33 mouse cellular contexts compared by ENCODE assay signal in the genomic region with DNA sequence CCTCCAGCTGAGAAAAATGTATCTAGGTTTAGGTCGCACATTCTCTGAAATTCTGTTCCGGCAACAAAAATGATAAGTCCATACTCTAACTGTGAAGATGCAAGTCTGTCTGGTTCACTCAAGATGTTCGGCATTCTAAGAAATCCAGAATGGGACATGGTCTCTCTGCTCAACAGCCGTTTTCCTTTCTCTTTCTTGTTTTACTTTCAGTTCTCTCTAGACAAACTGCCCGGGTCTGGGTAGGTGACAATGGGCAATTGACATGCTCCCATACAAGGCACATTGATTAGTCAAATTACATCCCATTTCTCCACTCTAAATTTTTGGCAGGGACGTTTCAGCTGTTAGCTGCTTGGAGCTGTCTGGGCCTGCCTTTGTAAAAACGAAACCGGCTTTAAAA. TPM values are rescaled to one million over a fixed set of nuclear protein-coding genes. Genes with fewer than 3 reads are reported as not detected.
DNase-seq lines count a peak whose midpoint lies in the region; ATAC-seq lines count a peak whose summit lies in the region.
"Had no signal": no experiment of that assay in that cellular context is flagged by ENCODE, and none has a peak within 500 bp of the region (broad histone marks: within the 10 kb centered on the region; RNA-seq: fewer than 3 reads in every experiment).

No protein-coding gene starts in this region.

- H3K4me1 ChIP-seq in megakaryocyte, embryonic 14.5 days, result peaks cover 36% of the 10 kb centered on the region

- H3K27ac ChIP-seq in macrophage, result no peak overlapping the region
- H3K27ac ChIP-seq: embryonic facial prominence, embryonic 13.5 days; forebrain, embryonic 10.5 days; forebrain, embryonic 15.5 days; gastrocnemius, adult 2 months; heart, adult 2 months; hindbrain, embryonic 10.5 days; hindbrain, embryonic 15.5 days; kidney, postnatal 0 days; liver, embryonic 12.5 days; midbrain, embryonic 15.5 days; neural tube, embryonic 12.5 days; stomach, postnatal 0 days had no signal

- no peaks in the 10 kb centered on the region for H3K27me3 ChIP-seq in megakaryocyte, embryonic 14.5 days (replicated peaks)
- H3K27me3 ChIP-seq: embryonic facial prominence, embryonic 13.5 days; forebrain, embryonic 15.5 days; hindbrain, embryonic 15.5 days; liver, embryonic 12.5 days; midbrain, embryonic 15.5 days; neural tube, embryonic 12.5 days had no signal

- H3K4me3 ChIP-seq in megakaryocyte, embryonic 14.5 days (replicated peaks), result peak overlapping the region; percentile 67
- H3K4me3 ChIP-seq in macrophage (ENCODE audit: inconsistent target), result peak overlapping the region; percentile 5; the same call in 1 of the 2 replicates
- H3K4me3 ChIP-seq: embryonic facial prominence, embryonic 13.5 days; forebrain, embryonic 10.5 days; forebrain, embryonic 15.5 days; gastrocnemius, adult 2 months; heart, adult 2 months; hindbrain, embryonic 10.5 days; hindbrain, embryonic 15.5 days; liver, embryonic 12.5 days; midbrain, embryonic 15.5 days; neural tube, embryonic 12.5 days had no signal

- no peak for ATAC-seq in megakaryocyte, adult 5-6 weeks (ENCODE audit: poor library complexity, severe bottlenecking)
- ATAC-seq: forebrain, embryonic 15.5 days; liver, embryonic 12.5 days; liver, postnatal 0 days; midbrain, embryonic 15.5 days had no signal

- H3K79me2 ChIP-seq in macrophage (ENCODE audit: inconsistent target), result peaks cover 14% of the 10 kb centered on the region

- peak; percentile 35 for DNase-seq in MN1 (ENCODE audit: low spot score)
- DNase-seq in urinary bladder, adult 18-20 months (ENCODE audit: low spot score in 2 of 2), result no peak
- DNase-seq in right cerebral cortex, adult 2 months (ENCODE audit: low spot score in 2 of 2), result no peak
- DNase-seq in yolk sac, embryonic 10.5 days (ENCODE audit: low spot score), result no peak
- DNase-seq: adrenal gland, postnatal 14 days; cerebellum, adult 11-12 months; cerebellum, adult 9-11 months; gastrocnemius, adult 2 months; gastrocnemius, postnatal 36 days; heart, adult 2 months; heart, postnatal 14 days; kidney, adult 18-20 months; kidney, postnatal 4 days; layer of hippocampus, postnatal 36 days; left cerebral cortex, postnatal 4 days; liver, postnatal 0 days; lung, postnatal 36 days; thymus, adult 18-20 months; thymus, postnatal 4 days had no signal

- WGBS in macrophage (ENCODE audit: missing documents), result 35% methylated on average over 8 of the region's 8 CpGs

- H3K36me3 ChIP-seq in megakaryocyte, embryonic 14.5 days (replicated peaks; ENCODE audit: low read length), result no peaks in the 10 kb centered on the region
- H3K36me3 ChIP-seq in macrophage (ENCODE audit: inconsistent target), result no peaks in the 10 kb centered on the region
- H3K36me3 ChIP-seq: embryonic facial prominence, embryonic 13.5 days; forebrain, embryonic 15.5 days; G1E; hindbrain, embryonic 15.5 days; midbrain, embryonic 15.5 days; neural tube, embryonic 12.5 days had no signal

- no peaks in the 10 kb centered on the region for H3K9me3 ChIP-seq in megakaryocyte, embryonic 14.5 days
- H3K9me3 ChIP-seq: embryonic facial prominence, embryonic 13.5 days; forebrain, embryonic 10.5 days; forebrain, embryonic 15.5 days; G1E; hindbrain, embryonic 10.5 days; hindbrain, embryonic 15.5 days; liver, embryonic 12.5 days; midbrain, embryonic 15.5 days; neural tube, embryonic 12.5 days had no signal

RNA-seq across cellular contexts. Expression of a gene that starts 3.3 kb away (rescaled TPM):
- 0.37 TPM in 1 of 2 replicates, not detected in the other for polyA plus RNA-seq in megakaryocyte, embryonic 14.5 days (2012; ENCODE audit: insufficient read depth, low replicate concordance)
- 29.1 and 33.4 TPM in 2 replicates for total RNA-seq in megakaryocyte, adult 5-6 weeks (2015)
- total RNA-seq in megakaryocyte, adult 5-6 weeks (2017), result 39.1 and 43.7 TPM in 2 replicates
- 10 to 100 TPM in 1 of 26 experiments, 1 to 10 TPM in 20, under 1 TPM in 4, not detected in 1; 0.61 to 13.4 (median 2.6) TPM for total RNA-seq in macrophage (2018; cell fraction: chromatin; rRNA removed)
- total RNA-seq in macrophage (2018; cell fraction: cytosol; rRNA removed), result 1 to 10 TPM in 9 of 26 experiments, under 1 TPM in 17; 0.38 to 2.0 (median 0.81) TPM
- total RNA-seq in macrophage (2018; cell fraction: nucleus; rRNA removed), result 1 to 10 TPM in 16 of 26 experiments, under 1 TPM in 10; 0.23 to 9.0 (median 1.1) TPM
- polyA plus RNA-seq in macrophage (2018), result 0.27 to 3.4 TPM (median 2.1 TPM) in 3 replicates

RNA-seq across cellular contexts. Expression of a gene that starts 25.1 kb away (rescaled TPM):
- polyA plus RNA-seq in megakaryocyte, embryonic 14.5 days (2012; ENCODE audit: insufficient read depth, low replicate concordance), result not detected in 2 replicates
- total RNA-seq in megakaryocyte, adult 5-6 weeks (2015), result 0.73 TPM in 1 of 2 replicates, not detected in the other
- total RNA-seq in megakaryocyte, adult 5-6 weeks (2017), result not detected in 2 replicates
- under 1 TPM in 1 of 26 experiments, not detected in 25; 0.60 TPM for total RNA-seq in macrophage (2018; cell fraction: chromatin; rRNA removed)
- under 1 TPM in 1 of 26 experiments, not detected in 25; 0.04 TPM for total RNA-seq in macrophage (2018; cell fraction: cytosol; rRNA removed)
- total RNA-seq in macrophage (2018; cell fraction: nucleus; rRNA removed), result not detected
- polyA plus RNA-seq in macrophage (2018), result not detected in 3 replicates
- total RNA-seq: G1E had no signal
- polyA plus RNA-seq: G1E had no signal
